Comparison of ENCODE assay signal across 10 mouse cellular contexts in genomic region chr4:135931832-135932231, GRCm38 (mm10). TPM values are rescaled to one million over a fixed set of nuclear protein-coding genes. Genes with fewer than 3 reads are reported as not detected.
DNase-seq lines count a peak whose midpoint lies in the region; ATAC-seq lines count a peak whose summit lies in the region.
"Had no signal": no experiment of that assay in that cellular context is flagged by ENCODE, and none has a peak within 500 bp of the region (broad histone marks: within the 10 kb centered on the region; RNA-seq: fewer than 3 reads in every experiment).

No protein-coding gene starts in this region.

- intact Hi-C loops in left cerebral cortex, postnatal 36 days (cut with DNase I), result loop anchor here (2.0 kb wide), 1 partner anchor 41 kb away; no protein-coding TSS in a partner anchor

- H3K9ac ChIP-seq in kidney, embryonic 14.5 days (ENCODE audit: low read depth, low read length), result no peak overlapping the region
- H3K9ac ChIP-seq: lung, embryonic 15.5 days had no signal

- no peaks in the 10 kb centered on the region for H3K27me3 ChIP-seq in kidney, embryonic 14.5 days (ENCODE audit: control insufficient read depth, insufficient read depth, low read length)
- H3K27me3 ChIP-seq: lung, embryonic 15.5 days had no signal

- H3K4me3 ChIP-seq in kidney, embryonic 14.5 days (ENCODE audit: low read length), result no peak overlapping the region
- H3K4me3 ChIP-seq: lung, embryonic 15.5 days had no signal

- WGBS in kidney, embryonic 14.5 days, result 67% methylated on average over 5 of the region's 5 CpGs

- peak; percentile 49 for DNase-seq in kidney, postnatal 10 days
- peak; percentile 46 for DNase-seq in ES-CJ7 (ENCODE audit: low read depth, low spot score)
- no peak for DNase-seq in left cerebral cortex, postnatal 36 days (ENCODE audit: low spot score in 2 of 2)
- no peak for DNase-seq in urinary bladder, adult 2 months (ENCODE audit: low spot score)
- no peak for DNase-seq in ovary, postnatal 10 days (ENCODE audit: low spot score)
- DNase-seq: heart, adult 11 months had no signal

- no peak overlapping the region for H3K4me2 ChIP-seq in kidney, embryonic 14.5 days (replicated peaks; ENCODE audit: low read depth, low read length)
- H3K4me2 ChIP-seq: lung, embryonic 15.5 days had no signal

- H3K36me3 ChIP-seq in kidney, embryonic 14.5 days (ENCODE audit: control insufficient read depth, insufficient read depth, low read length), result peaks cover 9% of the 10 kb centered on the region; the same call in 1 of the 2 replicates

- no peaks in the 10 kb centered on the region for H3K9me3 ChIP-seq in kidney, embryonic 14.5 days (ENCODE audit: control insufficient read depth, low read length)
- H3K9me3 ChIP-seq: lung, embryonic 15.5 days had no signal

- H3K4me1 ChIP-seq in kidney, embryonic 14.5 days (ENCODE audit: control insufficient read depth, insufficient read depth, low read length), result no peaks in the 10 kb centered on the region
- H3K4me1 ChIP-seq: lung, embryonic 15.5 days had no signal

- no peak overlapping the region for H3K27ac ChIP-seq in kidney, embryonic 14.5 days (ENCODE audit: low read depth, low read length)
- H3K27ac ChIP-seq: lung, embryonic 15.5 days had no signal

- ATAC-seq in kidney, embryonic 14.5 days (ENCODE audit: low FRiP score, low TSS enrichment), result no peak
- ATAC-seq in erythroblast, adult 5-6 weeks (replicated peaks; ENCODE audit: low FRiP score, poor library complexity, severe bottlenecking), result peak; percentile 60; the same call in 1 of the 2 replicates
- peak; percentile 80; the same call in 1 of the 2 replicates for ATAC-seq in neutrophil, adult 5-6 weeks (ENCODE audit: extremely low read depth, insufficient number of reproducible peaks, low FRiP score, poor library complexity, severe bottlenecking)

RNA-seq across cellular contexts. Expression of gene Fuca1, which starts 11.3 kb away (rescaled TPM):
- polyA plus RNA-seq in kidney, embryonic 14.5 days (2014; fragmentation: Nextera tagmentation; extraction: Ambion mirVana), result 57.6 and 69.2 TPM in 2 replicates
- total RNA-seq in erythroblast, adult 5-6 weeks (2015; ENCODE audit: low replicate concordance), result 9.2 and 15.2 TPM in 2 replicates
- total RNA-seq in erythroblast, adult 5-6 weeks (2017; ENCODE audit: low replicate concordance), result 29.4 and 31.6 TPM in 2 replicates
- total RNA-seq in neutrophil, adult 5-6 weeks (2017), result 366 and 368 TPM in 2 replicates
- 10 to 100 TPM; 31.7 to 40.0 TPM for total RNA-seq in left cerebral cortex, postnatal 36 days (2021)
- polyA plus RNA-seq in urinary bladder, adult 2 months (2012; rRNA removed), result 75.9 and 84.2 TPM in 2 replicates

RNA-seq across cellular contexts. Expression of gene Hmgcl, which starts 14.4 kb away (rescaled TPM):
- polyA plus RNA-seq in kidney, embryonic 14.5 days (2014; fragmentation: Nextera tagmentation; extraction: Ambion mirVana), result 81.1 and 81.3 TPM in 2 replicates
- total RNA-seq in erythroblast, adult 5-6 weeks (2015; ENCODE audit: low replicate concordance), result 17.3 and 45.4 TPM in 2 replicates
- 15.6 and 15.8 TPM in 2 replicates for total RNA-seq in erythroblast, adult 5-6 weeks (2017; ENCODE audit: low replicate concordance)
- total RNA-seq in neutrophil, adult 5-6 weeks (2017), result 97.1 and 111 TPM in 2 replicates
- total RNA-seq in left cerebral cortex, postnatal 36 days (2021), result 10 to 100 TPM; 28.9 to 30.6 TPM
- 64.9 and 79.9 TPM in 2 replicates for polyA plus RNA-seq in urinary bladder, adult 2 months (2012; rRNA removed)

RNA-seq across cellular contexts. Expression of gene Gale, which starts 31.7 kb away (rescaled TPM):
- polyA plus RNA-seq in kidney, embryonic 14.5 days (2014; fragmentation: Nextera tagmentation; extraction: Ambion mirVana), result 29.0 and 31.3 TPM in 2 replicates
- 2.3 and 7.9 TPM in 2 replicates for total RNA-seq in erythroblast, adult 5-6 weeks (2015; ENCODE audit: low replicate concordance)
- total RNA-seq in erythroblast, adult 5-6 weeks (2017; ENCODE audit: low replicate concordance), result 2.3 and 4.2 TPM in 2 replicates
- 8.0 and 10.3 TPM in 2 replicates for total RNA-seq in neutrophil, adult 5-6 weeks (2017)
- total RNA-seq in left cerebral cortex, postnatal 36 days (2021), result 10 to 100 TPM; 22.4 to 24.1 TPM
- polyA plus RNA-seq in urinary bladder, adult 2 months (2012; rRNA removed), result 20.4 and 36.8 TPM in 2 replicates

RNA-seq across cellular contexts. Expression of gene Cnr2, which starts 36.6 kb away (rescaled TPM):
- 0.10 and 0.45 TPM in 2 replicates for polyA plus RNA-seq in kidney, embryonic 14.5 days (2014; fragmentation: Nextera tagmentation; extraction: Ambion mirVana)
- total RNA-seq in erythroblast, adult 5-6 weeks (2015; ENCODE audit: low replicate concordance), result 2.9 and 5.2 TPM in 2 replicates
- 3.6 and 4.1 TPM in 2 replicates for total RNA-seq in erythroblast, adult 5-6 weeks (2017; ENCODE audit: low replicate concordance)
- 67.0 and 72.5 TPM in 2 replicates for total RNA-seq in neutrophil, adult 5-6 weeks (2017)
- total RNA-seq in left cerebral cortex, postnatal 36 days (2021), result under 1 TPM; 0.12 to 0.14 TPM
- polyA plus RNA-seq in urinary bladder, adult 2 months (2012; rRNA removed), result 0.43 and 0.56 TPM in 2 replicates

RNA-seq across cellular contexts. Expression of gene Lypla2, which starts 40.6 kb away (rescaled TPM):
- polyA plus RNA-seq in kidney, embryonic 14.5 days (2014; fragmentation: Nextera tagmentation; extraction: Ambion mirVana), result 133 and 140 TPM in 2 replicates
- 14.6 and 25.2 TPM in 2 replicates for total RNA-seq in erythroblast, adult 5-6 weeks (2015; ENCODE audit: low replicate concordance)
- 4.5 and 6.1 TPM in 2 replicates for total RNA-seq in erythroblast, adult 5-6 weeks (2017; ENCODE audit: low replicate concordance)
- 41.0 and 44.9 TPM in 2 replicates for total RNA-seq in neutrophil, adult 5-6 weeks (2017)
- 10 to 100 TPM; 80.0 to 86.1 TPM for total RNA-seq in left cerebral cortex, postnatal 36 days (2021)
- polyA plus RNA-seq in urinary bladder, adult 2 months (2012; rRNA removed), result 55.2 and 63.6 TPM in 2 replicates

Comparison
In these comparisons a context has a peak if more than half of its experiments do, and no peak if none do; other contexts are left out.
1. DNase-seq: peak in kidney, postnatal 10 days (single experiment) and ES-CJ7 (single experiment); none in left cerebral cortex, postnatal 36 days (0 of 2), urinary bladder, adult 2 months (single experiment) and ovary, postnatal 10 days (single experiment).